Mouse (Mus musculus): ENCODE results near the gene Pigz. TPM values are rescaled to one million over a fixed set of nuclear protein-coding genes. Genes with fewer than 3 reads are reported as not detected.

Pigz gene
- polyA plus RNA-seq, 1 experiment, result 0.12 TPM

DNA sequence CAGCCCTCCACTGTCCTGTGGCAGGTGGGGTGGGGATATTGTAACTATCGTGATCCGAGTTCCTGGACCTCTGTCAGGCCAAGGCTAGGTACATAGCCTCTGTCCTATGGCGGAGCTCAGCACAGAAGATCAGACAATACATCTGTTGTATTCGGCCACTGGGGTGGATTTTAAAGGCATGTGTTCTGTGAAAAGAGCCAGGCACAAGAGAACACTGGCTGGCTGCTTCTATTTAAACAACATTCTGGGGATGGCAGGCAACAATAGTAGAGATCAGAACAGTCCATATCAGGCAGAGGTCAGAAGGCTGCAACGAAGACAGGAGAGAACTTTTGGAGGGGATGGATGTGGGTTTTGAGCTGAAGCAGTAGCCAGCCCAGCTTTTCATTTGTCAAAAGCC lies 1.4 kb upstream of the Pigz start:
- no peak overlapping the region for H3K27ac ChIP-seq (ENCODE audit: control insufficient read depth, insufficient read depth, low read depth, low read length)
- no peak overlapping the region for H3K4me3 ChIP-seq (ENCODE audit: control insufficient read depth, low read depth, low read length)
- no peaks in the 10 kb centered on the region for H3K36me3 ChIP-seq (ENCODE audit: control insufficient read depth, insufficient read depth, low read length)
- TF ChIP-seq POLR2A (IDR thresholded peaks at IDR 0.05; ENCODE audit: control insufficient read depth, low read depth, low read length), result no peak
- no peak for TF ChIP-seq CTCF (IDR thresholded peaks at IDR 0.05; ENCODE audit: control insufficient read depth, insufficient read depth, insufficient replicate concordance, low read depth, low read length)
- peaks cover 3% of the 10 kb centered on the region; the same call in 1 of the 2 replicates for H3K27me3 ChIP-seq (ENCODE audit: control insufficient read depth, insufficient read depth, low read length)
- H3K4me1 ChIP-seq (ENCODE audit: control insufficient read depth, insufficient read depth, low read length), result peaks cover 24% of the 10 kb centered on the region

DNA sequence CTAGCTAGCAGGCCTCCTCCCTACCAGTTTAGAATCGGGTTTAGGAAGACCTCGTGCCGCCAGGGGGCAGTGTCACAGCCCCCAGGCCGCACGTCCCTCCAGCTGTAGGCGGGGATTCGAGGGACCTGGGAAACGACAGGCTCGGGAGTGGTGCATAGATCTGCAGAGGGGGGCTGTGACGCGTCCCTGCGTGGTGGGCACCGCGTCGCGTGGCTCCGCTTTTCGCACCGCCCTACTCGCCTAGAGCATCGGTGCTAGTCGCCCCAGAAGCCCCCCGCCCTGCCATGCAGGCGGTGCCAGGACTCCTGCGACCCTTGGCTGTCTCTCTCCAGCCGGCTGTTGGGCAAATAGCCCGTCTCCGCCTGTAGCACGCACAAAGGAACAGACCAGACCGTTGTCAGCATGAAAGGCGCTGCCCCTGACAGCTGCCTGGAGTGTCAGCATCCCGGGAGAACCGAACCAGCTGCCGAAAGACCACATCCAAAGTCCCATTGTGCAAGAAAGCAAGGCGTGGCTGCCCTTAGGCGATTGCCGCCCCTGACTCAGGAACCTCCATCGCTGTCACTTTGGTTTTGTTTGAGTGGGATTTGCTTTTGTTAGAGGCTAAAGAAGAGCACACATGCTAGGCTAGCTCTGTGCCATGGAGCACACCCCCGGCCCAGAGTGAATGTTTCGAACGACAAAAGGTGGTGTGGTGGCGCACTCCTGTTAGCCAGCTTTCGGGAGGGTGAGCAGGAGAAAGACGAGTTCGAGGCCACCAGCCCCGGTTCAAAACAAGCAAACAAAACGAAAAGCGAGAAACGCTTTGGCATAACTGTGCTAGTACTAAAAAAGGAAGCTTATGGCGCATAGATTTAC lies 582 bp upstream of the Pigz start:
- peaks cover 3% of the 10 kb centered on the region; the same call in 1 of the 2 replicates for H3K27me3 ChIP-seq (ENCODE audit: control insufficient read depth, insufficient read depth, low read length)
- H3K4me1 ChIP-seq (ENCODE audit: control insufficient read depth, insufficient read depth, low read length), result peaks cover 24% of the 10 kb centered on the region
- no peaks in the 10 kb centered on the region for H3K36me3 ChIP-seq (ENCODE audit: control insufficient read depth, insufficient read depth, low read length)
- H3K4me3 ChIP-seq (ENCODE audit: control insufficient read depth, low read depth, low read length), result peak overlapping the region; percentile 75
- no peak overlapping the region; the same call in 1 of the 2 replicates for H3K27ac ChIP-seq (ENCODE audit: control insufficient read depth, insufficient read depth, low read depth, low read length)
- TF ChIP-seq POLR2A (IDR thresholded peaks at IDR 0.05; ENCODE audit: control insufficient read depth, low read depth, low read length), result no peak
- TF ChIP-seq CTCF (IDR thresholded peaks at IDR 0.05; ENCODE audit: control insufficient read depth, insufficient read depth, insufficient replicate concordance, low read depth, low read length), result peak; percentile 73; the same call in 1 of the 2 replicates

DNA sequence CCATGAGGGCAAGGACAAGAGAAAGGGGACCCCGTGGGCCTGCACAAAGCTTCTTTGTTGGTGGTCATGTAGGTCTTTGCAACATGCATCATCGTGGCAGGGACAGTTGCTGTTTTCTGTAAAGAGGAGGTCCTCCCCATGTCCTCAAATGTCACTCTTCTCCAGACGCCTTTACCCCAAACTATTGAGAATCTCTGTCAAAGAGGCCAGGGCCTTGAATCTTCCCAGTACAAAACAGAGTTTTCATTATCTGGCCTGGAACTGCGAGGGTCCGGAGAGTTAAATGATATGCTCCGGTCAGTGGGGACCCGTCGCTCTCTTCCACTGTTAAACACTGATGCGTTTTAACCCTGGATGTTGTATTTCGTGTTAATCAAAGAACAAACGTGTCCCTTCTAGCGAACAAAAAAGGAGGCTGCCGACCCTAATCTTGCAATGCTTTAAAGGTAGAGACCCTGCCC lies 929 bp downstream of the Pigz start:
- TF ChIP-seq CTCF (IDR thresholded peaks at IDR 0.05; ENCODE audit: control insufficient read depth, insufficient read depth, insufficient replicate concordance, low read depth, low read length) (no peak), POLR2A (IDR thresholded peaks at IDR 0.05; ENCODE audit: control insufficient read depth, low read depth, low read length) (no peak)
- Histone ChIP-seq H3K4me3 (ENCODE audit: control insufficient read depth, low read depth, low read length) (peak overlapping the region; percentile 50), H3K36me3 (ENCODE audit: control insufficient read depth, insufficient read depth, low read length) (no peaks in the 10 kb centered on the region), H3K27ac (ENCODE audit: control insufficient read depth, insufficient read depth, low read depth, low read length) (no peak overlapping the region), H3K27me3 (ENCODE audit: control insufficient read depth, insufficient read depth, low read length) (peaks cover 3% of the 10 kb centered on the region; the same call in 1 of the 2 replicates), H3K4me1 (ENCODE audit: control insufficient read depth, insufficient read depth, low read length) (peaks cover 24% of the 10 kb centered on the region)

DNA sequence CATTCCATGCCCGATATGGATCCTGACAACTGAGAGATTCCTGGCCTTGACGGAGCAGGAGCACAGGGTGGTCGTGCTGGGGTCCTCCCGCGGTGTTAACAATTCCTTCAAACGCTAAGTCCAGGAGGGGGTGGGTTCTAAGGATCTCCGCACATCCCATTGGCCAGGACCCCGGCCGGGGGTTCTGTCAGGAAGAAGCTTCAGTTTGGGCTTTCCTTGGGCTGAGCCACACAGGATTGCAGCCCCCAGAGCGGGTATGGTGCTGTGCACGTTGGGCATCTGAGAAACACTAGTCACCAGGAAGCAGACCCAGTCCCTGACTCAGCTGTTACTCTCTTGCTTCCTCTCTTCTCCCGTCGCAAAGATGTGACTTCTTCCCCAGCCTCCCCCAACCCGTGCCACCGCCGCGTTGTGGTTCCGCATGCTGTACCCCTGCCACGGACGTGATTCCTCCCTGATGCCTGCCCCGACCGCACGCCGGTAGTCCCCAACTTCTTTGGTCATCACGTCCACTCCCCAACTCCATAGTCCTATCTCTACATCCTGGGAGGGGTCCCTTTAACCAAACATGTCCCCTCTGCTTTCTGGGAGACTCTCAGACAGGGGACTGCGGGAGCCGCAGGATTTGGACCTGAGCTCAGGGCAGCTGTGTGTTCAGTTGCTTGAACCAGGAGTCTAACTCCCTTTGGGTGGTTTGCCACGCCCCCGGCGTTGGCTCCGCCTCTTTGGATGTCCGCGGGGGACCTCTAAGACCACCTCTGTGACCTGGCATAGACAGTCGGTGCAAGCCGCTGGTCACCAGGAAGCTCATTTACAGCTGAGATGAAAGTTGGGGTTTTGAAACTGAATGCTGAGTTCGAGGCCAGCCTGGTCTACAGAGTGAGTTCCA lies 1.7 kb downstream of the Pigz start:
- TF ChIP-seq POLR2A (IDR thresholded peaks at IDR 0.05; ENCODE audit: control insufficient read depth, low read depth, low read length), result no peak; the same call in 1 of the 2 replicates
- no peak for TF ChIP-seq CTCF (IDR thresholded peaks at IDR 0.05; ENCODE audit: control insufficient read depth, insufficient read depth, insufficient replicate concordance, low read depth, low read length)
- peaks cover 3% of the 10 kb centered on the region; the same call in 1 of the 2 replicates for H3K27me3 ChIP-seq (ENCODE audit: control insufficient read depth, insufficient read depth, low read length)
- H3K4me1 ChIP-seq (ENCODE audit: control insufficient read depth, insufficient read depth, low read length), result peaks cover 24% of the 10 kb centered on the region
- H3K36me3 ChIP-seq (ENCODE audit: control insufficient read depth, insufficient read depth, low read length), result no peaks in the 10 kb centered on the region
- H3K27ac ChIP-seq (ENCODE audit: control insufficient read depth, insufficient read depth, low read depth, low read length), result no peak overlapping the region
- H3K4me3 ChIP-seq (ENCODE audit: control insufficient read depth, low read depth, low read length), result peak overlapping the region; percentile 50

DNA sequence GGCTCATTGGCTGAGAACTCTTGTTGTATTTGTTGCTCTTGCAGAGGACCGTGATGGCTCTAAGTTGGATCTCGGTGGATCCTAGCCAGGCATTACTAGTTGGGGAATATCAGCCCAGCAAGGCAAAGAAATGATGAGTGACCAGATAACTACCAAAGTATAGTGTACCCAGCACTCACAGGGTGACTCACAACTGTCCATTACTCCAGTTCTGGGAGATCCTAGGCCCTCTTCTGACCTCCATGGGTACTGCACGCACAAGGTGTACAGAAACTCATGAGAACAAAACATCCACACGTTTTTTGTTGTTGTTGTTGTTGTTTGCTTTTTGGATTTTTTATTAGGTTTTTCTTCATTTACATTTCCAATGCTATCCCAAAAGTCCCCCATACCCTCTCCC lies 2.9 kb downstream of the Pigz start:
- TF ChIP-seq CTCF (IDR thresholded peaks at IDR 0.05; ENCODE audit: control insufficient read depth, insufficient read depth, insufficient replicate concordance, low read depth, low read length), result no peak
- no peak for TF ChIP-seq POLR2A (IDR thresholded peaks at IDR 0.05; ENCODE audit: control insufficient read depth, low read depth, low read length)
- Histone ChIP-seq H3K4me3 (ENCODE audit: control insufficient read depth, low read depth, low read length) (no peak overlapping the region), H3K27me3 (ENCODE audit: control insufficient read depth, insufficient read depth, low read length) (peaks cover 3% of the 10 kb centered on the region; the same call in 1 of the 2 replicates), H3K36me3 (ENCODE audit: control insufficient read depth, insufficient read depth, low read length) (no peaks in the 10 kb centered on the region), H3K4me1 (ENCODE audit: control insufficient read depth, insufficient read depth, low read length) (peaks cover 21% of the 10 kb centered on the region), H3K27ac (ENCODE audit: control insufficient read depth, insufficient read depth, low read depth, low read length) (no peak overlapping the region)

DNA sequence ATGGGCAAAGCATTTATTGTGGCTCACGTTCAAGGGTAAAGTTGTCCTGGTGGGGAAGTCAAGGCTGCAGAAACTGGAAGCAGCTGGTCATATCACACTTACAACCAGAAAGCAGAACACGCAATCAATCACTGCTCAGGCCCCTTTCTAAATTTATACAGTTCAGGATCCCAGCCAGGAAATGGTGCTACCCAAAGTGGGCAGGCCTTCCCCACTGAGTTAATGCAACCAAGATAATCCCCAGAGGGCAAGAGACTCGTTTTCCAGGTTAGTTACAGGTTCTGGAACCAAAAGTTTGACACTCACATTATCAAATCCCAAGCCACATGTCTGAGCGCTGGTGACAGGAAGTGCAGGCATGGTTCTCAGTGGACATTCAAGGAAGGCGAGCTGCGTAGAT lies 5.2 kb downstream of the Pigz start:
- TF ChIP-seq POLR2A (IDR thresholded peaks at IDR 0.05; ENCODE audit: control insufficient read depth, low read depth, low read length), result no peak
- no peak for TF ChIP-seq CTCF (IDR thresholded peaks at IDR 0.05; ENCODE audit: control insufficient read depth, insufficient read depth, insufficient replicate concordance, low read depth, low read length)
- Histone ChIP-seq H3K36me3 (ENCODE audit: control insufficient read depth, insufficient read depth, low read length) (no peaks in the 10 kb centered on the region), H3K4me1 (ENCODE audit: control insufficient read depth, insufficient read depth, low read length) (peaks cover 11% of the 10 kb centered on the region), H3K27me3 (ENCODE audit: control insufficient read depth, insufficient read depth, low read length) (peaks cover 3% of the 10 kb centered on the region; the same call in 1 of the 2 replicates), H3K4me3 (ENCODE audit: control insufficient read depth, low read depth, low read length) (no peak overlapping the region), H3K27ac (ENCODE audit: control insufficient read depth, insufficient read depth, low read depth, low read length) (no peak overlapping the region)

DNA sequence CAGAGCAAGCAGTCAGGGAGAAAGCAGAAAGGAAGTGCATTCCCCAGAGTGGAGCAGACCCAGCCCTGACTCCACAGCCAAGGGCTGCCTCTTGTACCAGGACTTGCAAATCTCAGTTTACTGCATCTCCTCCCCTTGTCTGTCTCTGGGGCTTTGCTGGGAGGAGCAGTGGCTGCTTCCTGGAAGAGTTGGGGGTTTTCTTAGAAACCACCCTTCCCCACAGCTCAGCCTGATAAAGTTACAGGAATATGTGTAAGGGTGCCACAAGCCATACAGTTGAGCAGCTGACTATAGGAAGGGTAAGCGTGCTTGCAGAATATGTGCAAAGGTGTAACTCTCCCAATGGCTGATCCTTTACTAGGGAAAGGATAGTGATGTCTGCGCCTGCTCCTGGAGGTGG lies 6.9 kb downstream of the Pigz start:
- TF ChIP-seq POLR2A (IDR thresholded peaks at IDR 0.05; ENCODE audit: control insufficient read depth, low read depth, low read length), result no peak
- no peak for TF ChIP-seq CTCF (IDR thresholded peaks at IDR 0.05; ENCODE audit: control insufficient read depth, insufficient read depth, insufficient replicate concordance, low read depth, low read length)
- H3K27ac ChIP-seq (ENCODE audit: control insufficient read depth, insufficient read depth, low read depth, low read length), result no peak overlapping the region
- no peaks in the 10 kb centered on the region for H3K27me3 ChIP-seq (ENCODE audit: control insufficient read depth, insufficient read depth, low read length)
- no peaks in the 10 kb centered on the region; the same call in 1 of the 2 replicates for H3K4me1 ChIP-seq (ENCODE audit: control insufficient read depth, insufficient read depth, low read length)
- no peak overlapping the region for H3K4me3 ChIP-seq (ENCODE audit: control insufficient read depth, low read depth, low read length)
- no peaks in the 10 kb centered on the region for H3K36me3 ChIP-seq (ENCODE audit: control insufficient read depth, insufficient read depth, low read length)
